Mouse (Mus musculus) lung, adult 2 months (tissue): ENCODE measurements at regions not wholly inside any gene's neighbourhood (a gene's known extent, or its start where the extent isn't known, plus 50 kb on each side); places are given as distances from the start of the nearest gene placed in this dataset.

ENCODE experiments used
- CTCF ChIP-seq: fragments of 200-500 bp; IDR thresholded peaks from 2 replicates; pipeline ENCODE4 v1.5.1; 2011; ENCODE audit warnings: mild to moderate bottlenecking, low read length, control low read depth; ENCODE audit not compliant: insufficient read depth
- POLR2A ChIP-seq: fragments of 200-500 bp; IDR thresholded peaks from 2 replicates; pipeline ENCODE4 v1.6.1; 2011; ENCODE audit warnings: low read depth, mild to moderate bottlenecking, control low read depth, low read length, borderline replicate concordance; ENCODE audit errors: extremely low read depth

DNA sequence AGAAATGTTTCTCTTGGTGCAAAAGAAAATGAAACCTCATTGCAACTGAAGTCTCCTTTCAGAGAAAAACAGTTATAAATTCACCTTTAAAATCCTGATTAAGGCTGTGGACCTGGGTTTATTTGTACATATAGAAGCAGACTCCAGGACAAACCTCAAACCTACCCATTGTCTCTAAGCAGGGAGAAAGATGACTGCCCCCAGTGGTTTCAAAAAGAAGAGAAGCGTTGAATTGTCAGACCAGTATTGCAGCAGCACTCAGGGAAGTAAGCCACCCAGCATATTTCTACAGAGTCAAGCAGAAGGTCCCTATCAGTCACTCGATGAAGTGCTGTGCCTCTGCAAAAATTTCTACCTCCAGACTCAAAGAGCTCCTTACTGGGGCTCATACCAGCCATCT, 332.1 kb downstream of the Irx1 start:
- TF ChIP-seq CTCF: no peak
- TF ChIP-seq POLR2A: no peak
